Mouse (Mus musculus) gastrocnemius, postnatal 10 days (tissue): Measurements from ENCODE around the gene Odam. TPM values are rescaled to one million over a fixed set of nuclear protein-coding genes. Genes with fewer than 3 reads are reported as not detected.

Experiments
- DNase-seq: peaks from one replicate; pipeline ENCODE4 v3.0.0; 2021; ENCODE audit warnings: mixed read lengths
- long read RNA-seq, 2 experiments: library from polyadenylated mRNA; stranded (forward); transcript quantifications; one replicate each; pipeline ENCODE4 v2.0.0; 2021
- total RNA-seq, 2 experiments: library from RNA; stranded (reverse); gene quantifications; 2 replicates each; pipeline ENCODE4 v1.2.3; 2021

The Odam gene
- not detected for total RNA-seq
- long read RNA-seq, experiment 1, result 0 reads
- long read RNA-seq, experiment 2, result 0 reads

GRCm38 (mm10) chr5:87884729-87885128, at the start of gene Odam:
TSS of gene Odam (plus strand) at chr5:87885029.
- DNase-seq, result no peak

- DNase-seq, result no peak
Observed at GRCm38 (mm10) chr5:87855136-87855716, 29.6 kb upstream of the Odam start.

- DNase-seq, result no peak
Observed at GRCm38 (mm10) chr5:87870084-87870483, 14.7 kb upstream of the Odam start.

DNA sequence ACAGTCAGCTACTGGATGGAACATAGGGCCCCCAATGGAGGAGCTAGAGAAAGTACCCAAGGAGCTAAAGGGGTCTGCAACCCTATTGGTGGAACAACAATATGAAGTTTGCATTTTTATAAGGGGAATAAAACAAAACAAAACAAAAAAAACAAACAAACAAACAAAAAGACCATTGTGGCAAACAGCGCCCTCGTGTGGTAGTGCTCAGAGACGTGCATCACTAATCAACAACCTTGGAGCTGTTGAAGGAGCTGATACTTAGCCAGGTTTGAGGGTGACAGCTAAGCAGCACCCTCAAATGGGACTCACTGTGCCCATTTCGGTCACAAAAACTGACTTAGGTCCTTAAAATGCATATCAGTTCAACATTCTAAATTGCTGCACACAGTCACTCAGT, 13.4 kb upstream of the Odam start:
- DNase-seq, result no peak

GRCm38 (mm10) chr5:87925372-87925771, 40.5 kb downstream of the Odam start, which contains the start of gene Csn3:
TSS of gene Csn3 (plus strand) at chr5:87925579.
- no peak for DNase-seq

GRCm38 (mm10) chr5:87931603-87932002, 46.8 kb downstream of the Odam start:
- no peak for DNase-seq

- DNase-seq, result no peak
Observed at GRCm38 (mm10) chr5:87940752-87941151, 55.9 kb downstream of the Odam start.

GRCm38 (mm10) chr5:87942515-87942914, 57.7 kb downstream of the Odam start:
- DNase-seq, result no peak

Other genes with a start within 250 kb of the Odam start
- not detected for gene Csn1s1, start 218.8 kb upstream of the Odam start, total RNA-seq
- gene Csn2, start 185.4 kb upstream of the Odam start, total RNA-seq, result not detected
- gene Csn1s2a, start 110.5 kb upstream of the Odam start, total RNA-seq, result not detected
- gene Csn1s2b, start 76.9 kb upstream of the Odam start, total RNA-seq, result not detected
- gene Prr27, start 59.3 kb upstream of the Odam start, total RNA-seq, result not detected
- gene Csn3, start 40.5 kb downstream of the Odam start, total RNA-seq, result not detected
- not detected for gene 2310003L06Rik, start 84.4 kb downstream of the Odam start, total RNA-seq
- not detected for gene Gm28434, start 84.5 kb downstream of the Odam start, total RNA-seq
- not detected for gene Cabs1, start 94.4 kb downstream of the Odam start, total RNA-seq
- gene Smr3a, start 117.5 kb downstream of the Odam start, total RNA-seq, result not detected
- gene Smr2, start 201.5 kb downstream of the Odam start, total RNA-seq, result not detected
- not detected for gene Gm11116, start 226.5 kb downstream of the Odam start, total RNA-seq